Mouse (Mus musculus) CD4-positive, CD25-positive, alpha-beta regulatory T cell, adult 2 months (primary cell): Measurements from ENCODE around the gene Stx4a.
A peak's percentile ranks its signal among the peaks of the same experiment; 100 is the strongest.

Experiments
- DNase-seq: peaks from one replicate; pipeline ENCODE4 v3.0.0-alpha.2; 2012; ENCODE audit warnings: low read depth, low spot score

Stx4a gene

DNA sequence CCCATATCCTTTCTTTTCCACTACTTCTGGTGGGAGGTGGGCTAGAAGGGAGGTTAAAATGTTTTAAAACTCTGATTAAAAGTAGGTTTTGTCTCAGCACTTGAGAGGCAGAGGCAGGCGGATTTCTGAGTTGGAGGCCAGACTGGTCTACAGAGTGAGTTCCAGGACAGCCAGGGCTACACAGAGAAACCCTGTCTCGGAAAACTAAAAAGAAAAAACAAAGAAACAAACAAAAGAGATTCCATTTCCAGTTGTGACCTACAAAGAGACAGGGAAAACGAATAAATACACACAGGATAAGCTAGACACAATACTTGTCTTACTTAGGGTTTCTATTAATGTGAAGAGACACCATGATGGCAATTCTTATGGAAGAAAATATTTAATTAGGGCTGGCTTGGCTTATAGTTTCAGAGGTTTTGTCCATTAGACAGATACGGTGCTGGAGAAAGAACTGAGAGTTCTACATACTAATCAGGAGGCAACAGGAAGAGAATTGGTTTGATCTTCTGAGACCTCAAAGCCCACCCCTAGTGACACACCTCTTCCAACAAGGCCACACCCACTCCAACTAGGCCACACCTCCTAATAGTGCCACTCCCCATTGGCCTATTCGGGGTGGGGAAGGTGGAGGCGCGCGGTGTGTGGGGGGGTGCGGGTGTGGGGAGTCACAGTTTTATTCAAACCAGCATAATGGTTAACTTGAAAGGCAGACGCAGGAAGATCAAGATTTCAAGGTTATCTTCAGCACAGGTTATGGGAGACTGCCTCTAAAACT, 74.3 kb downstream of the Stx4a start:
- DNase-seq = peak; percentile 52
